Comparison of ENCODE assay signal across 11 mouse cellular contexts in genomic region chr6:50973231-50973654, GRCm38 (mm10).
DNase-seq lines count a peak whose midpoint lies in the region; ATAC-seq and TF ChIP-seq lines count a peak whose summit lies in the region.
"Had no signal": no experiment of that assay in that cellular context is flagged by ENCODE, and none has a peak within 500 bp of the region (broad histone marks: within the 10 kb centered on the region; RNA-seq: fewer than 3 reads in every experiment).

No protein-coding gene starts in this region.

- TF ChIP-seq CTCF in kidney, postnatal 0 days (IDR thresholded peaks at IDR 0.05; ENCODE audit: low read depth): no peak

- no peaks in the 10 kb centered on the region for H3K36me3 ChIP-seq in embryonic facial prominence, embryonic 12.5 days
- H3K36me3 ChIP-seq in kidney, postnatal 0 days (ENCODE audit: insufficient read depth, low read length): no peaks in the 10 kb centered on the region

- H3K9ac ChIP-seq in embryonic facial prominence, embryonic 12.5 days: no peak overlapping the region
- no peak overlapping the region for H3K9ac ChIP-seq in kidney, postnatal 0 days (ENCODE audit: low read depth, low read length)

- peaks cover 31% of the 10 kb centered on the region for H3K4me1 ChIP-seq in embryonic facial prominence, embryonic 12.5 days
- H3K4me1 ChIP-seq in kidney, postnatal 0 days (replicated peaks; ENCODE audit: insufficient read depth, low read length): peaks cover 25% of the 10 kb centered on the region

- WGBS in embryonic facial prominence, embryonic 12.5 days: 90% methylated on average over 2 of the region's 2 CpGs
- 58% methylated on average over 2 of the region's 2 CpGs for WGBS in kidney, postnatal 0 days

- H3K4me2 ChIP-seq in embryonic facial prominence, embryonic 12.5 days (replicated peaks): no peak overlapping the region
- no peak overlapping the region for H3K4me2 ChIP-seq in kidney, postnatal 0 days (ENCODE audit: low read length)

- no peaks in the 10 kb centered on the region for H3K9me3 ChIP-seq in embryonic facial prominence, embryonic 12.5 days
- H3K9me3 ChIP-seq in kidney, postnatal 0 days (replicated peaks; ENCODE audit: low read length): no peaks in the 10 kb centered on the region

- ATAC-seq in embryonic facial prominence, embryonic 12.5 days (ENCODE audit: insufficient number of reproducible peaks, insufficient read depth, low FRiP score, low TSS enrichment): no peak
- ATAC-seq in kidney, postnatal 0 days (replicated peaks; ENCODE audit: low FRiP score, low read depth): 0 out of 2 replicates have a peak, but pooled peaks have one; percentile 27
- ATAC-seq: hindbrain, postnatal 0 days had no signal

- 0 out of 2 replicates have a peak overlapping the region, but pooled peaks have one; percentile 41 for H3K27ac ChIP-seq in embryonic facial prominence, embryonic 12.5 days
- peak overlapping the region; percentile 80 for H3K27ac ChIP-seq in kidney, postnatal 0 days
- H3K27ac ChIP-seq: hindbrain, postnatal 0 days; left cerebral cortex, adult 2 months had no signal

- no peak overlapping the region for H3K4me3 ChIP-seq in embryonic facial prominence, embryonic 12.5 days
- H3K4me3 ChIP-seq in kidney, postnatal 0 days (replicated peaks; ENCODE audit: low read depth, low read length): no peak overlapping the region
- H3K4me3 ChIP-seq: left cerebral cortex, adult 2 months had no signal

- peak; percentile 36 for DNase-seq in gastrocnemius, postnatal 25 days
- no peak for DNase-seq in gastrocnemius, adult 8-10 months (ENCODE audit: low spot score in 2 of 2)
- peak; percentile 3 for DNase-seq in 416B (ENCODE audit: low read depth)
- peak; percentile 86 for DNase-seq in kidney, postnatal 0 days (ENCODE audit: low spot score)
- DNase-seq in urinary bladder, postnatal 25 days (ENCODE audit: low spot score): no peak
- DNase-seq in left cerebral cortex, adult 11 months (ENCODE audit: low spot score): no peak
- no peak for DNase-seq in cerebellum, adult 11 months
- DNase-seq: gastrocnemius, postnatal 10 days had no signal

- H3K27me3 ChIP-seq in embryonic facial prominence, embryonic 12.5 days: no peaks in the 10 kb centered on the region
- no peaks in the 10 kb centered on the region for H3K27me3 ChIP-seq in kidney, postnatal 0 days (ENCODE audit: insufficient read depth, low read length)

Comparison
In these comparisons a context has a peak if more than half of its experiments do, and no peak if none do; other contexts are left out.
1. DNase-seq: peak in gastrocnemius, postnatal 25 days (single experiment), 416B (single experiment) and kidney, postnatal 0 days (single experiment); none in gastrocnemius, adult 8-10 months (0 of 2), urinary bladder, postnatal 25 days (single experiment), left cerebral cortex, adult 11 months (single experiment) and cerebellum, adult 11 months (single experiment).